Mouse (Mus musculus): Measurements from ENCODE around the gene Acbd3.

DNA sequence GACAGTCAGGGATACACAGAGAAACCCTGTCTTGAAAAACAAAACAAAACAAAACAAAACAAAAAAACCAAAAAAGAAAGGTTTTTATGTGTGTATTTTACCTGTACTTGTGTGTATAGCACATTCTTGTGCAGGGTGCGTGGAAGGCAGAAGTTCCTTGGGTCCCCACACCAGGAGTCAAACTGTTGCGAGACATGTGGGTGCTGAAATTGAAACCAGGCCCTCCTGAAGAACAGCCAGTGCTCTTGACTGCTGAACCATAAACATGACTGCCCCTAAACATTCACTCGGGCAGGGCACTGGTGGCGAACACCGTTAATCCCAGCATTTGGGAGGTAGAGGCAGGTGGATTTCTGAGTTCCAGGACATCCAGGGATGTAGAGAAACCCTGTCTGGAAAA, 74.2 kb downstream of the Acbd3 start:
- TF ChIP-seq POLR2A (IDR thresholded peaks at IDR 0.05; ENCODE audit: borderline replicate concordance, control insufficient read depth, low read depth, low read length) (no peak), CTCF (IDR thresholded peaks at IDR 0.05; ENCODE audit: control insufficient read depth, insufficient read depth, low read length) (no peak)
